Mouse (Mus musculus) left cerebral cortex, adult 2 months (tissue): ENCODE measurements around the gene Cnr2. TPM values are rescaled to one million over a fixed set of nuclear protein-coding genes. Genes with fewer than 3 reads are reported as not detected.

Experiments
- DNase-seq, 2 experiments: peaks; one replicate each; pipeline ENCODE4 v3.0.0; 2021 to 2022; ENCODE audit warnings: low spot score in 2 of 2, mixed read lengths in 1 of 2; ENCODE audit errors: extremely low spot score in 1 of 2
- H3K27ac ChIP-seq: fragments of 200-600 bp; 2 replicates; pipeline ENCODE4 v1.8.1; 2022
- H3K4me3 ChIP-seq: fragments of 200-600 bp; 2 replicates; pipeline ENCODE4 v1.8.1; 2022
- CTCF ChIP-seq: fragments of 200-600 bp; IDR thresholded peaks from 2 replicates; pipeline ENCODE4 v1.8.1; 2022; ENCODE audit warnings: antibody characterized with exemption, mild to moderate bottlenecking, moderate library complexity
- intact Hi-C: fragments of 180-260 bp; cut with DNase I; formaldehyde crosslinking; loops from one replicate; pipeline ENCODE4 v1.15.1; 2025
- total RNA-seq, 2 experiments: library from RNA; stranded (reverse); gene quantifications; 2 replicates each; pipeline ENCODE4 v1.2.3; 2021

Cnr2 gene
- total RNA-seq, 2 experiments from 2014 or later, result 0.11 TPM; not detected in 1

GRCm38 (mm10) chr4:135879021-135879420 lies 16.2 kb upstream of the Cnr2 start:
- no peak for TF ChIP-seq CTCF
- H3K4me3 ChIP-seq, result no peak overlapping the region
- no peak for DNase-seq
- intact Hi-C loops, result no loop called here
- H3K27ac ChIP-seq, result no peak overlapping the region

- intact Hi-C loops, result no loop called here
- H3K27ac ChIP-seq, result no peak overlapping the region
- no peak overlapping the region for H3K4me3 ChIP-seq
- DNase-seq, result no peak
- TF ChIP-seq CTCF, result no peak
These were observed 15.2 kb upstream of the Cnr2 start for GRCm38 (mm10) chr4:135880018-135880417.

- intact Hi-C loops, result no loop called here
- no peak for DNase-seq
- no peak for TF ChIP-seq CTCF
- no peak overlapping the region for H3K27ac ChIP-seq
- no peak overlapping the region for H3K4me3 ChIP-seq
These were observed 14.6 kb upstream of the Cnr2 start for GRCm38 (mm10) chr4:135880576-135880975.

- Histone ChIP-seq H3K4me3 (no peak overlapping the region), H3K27ac (no peak overlapping the region)
- TF ChIP-seq CTCF, result no peak
- DNase-seq, result no peak
- intact Hi-C loops, result no loop called here
These were observed 13.2 kb upstream of the Cnr2 start for GRCm38 (mm10) chr4:135882023-135882422.

- DNase-seq, result no peak
- no peak for TF ChIP-seq CTCF
- no peak overlapping the region; the same call in 1 of the 2 replicates for H3K27ac ChIP-seq
- intact Hi-C loops, result no loop called here
- no peak overlapping the region for H3K4me3 ChIP-seq
These were observed 11.8 kb upstream of the Cnr2 start for GRCm38 (mm10) chr4:135883401-135883851.

- TF ChIP-seq CTCF, result no peak
- no peak overlapping the region for H3K4me3 ChIP-seq
- no peak for DNase-seq
- H3K27ac ChIP-seq, result no peak overlapping the region
- intact Hi-C loops, result no loop called here
These were observed 11.2 kb upstream of the Cnr2 start for GRCm38 (mm10) chr4:135883881-135884516.

GRCm38 (mm10) chr4:135884531-135884930 lies 10.7 kb upstream of the Cnr2 start:
- Histone ChIP-seq H3K4me3 (no peak overlapping the region), H3K27ac (no peak overlapping the region)
- DNase-seq, result no peak
- intact Hi-C loops, result no loop called here
- TF ChIP-seq CTCF, result no peak

GRCm38 (mm10) chr4:135885676-135886075 lies 9.5 kb upstream of the Cnr2 start:
- no peak for TF ChIP-seq CTCF
- intact Hi-C loops, result no loop called here
- DNase-seq, result no peak
- Histone ChIP-seq H3K27ac (no peak overlapping the region), H3K4me3 (no peak overlapping the region)

GRCm38 (mm10) chr4:135886184-135886583 lies 9.0 kb upstream of the Cnr2 start:
- H3K27ac ChIP-seq, result no peak overlapping the region
- no peak overlapping the region for H3K4me3 ChIP-seq
- no peak for TF ChIP-seq CTCF
- no peak for DNase-seq
- intact Hi-C loops, result no loop called here

- intact Hi-C loops, result no loop called here
- H3K27ac ChIP-seq, result no peak overlapping the region
- no peak overlapping the region for H3K4me3 ChIP-seq
- DNase-seq, result no peak
- TF ChIP-seq CTCF, result no peak
These were observed 6.6 kb upstream of the Cnr2 start for GRCm38 (mm10) chr4:135888448-135889057.

- Histone ChIP-seq H3K4me3 (no peak overlapping the region), H3K27ac (no peak overlapping the region)
- intact Hi-C loops, result no loop called here
- DNase-seq, result no peak
- no peak for TF ChIP-seq CTCF
These were observed 5.9 kb upstream of the Cnr2 start for GRCm38 (mm10) chr4:135889146-135889883.

GRCm38 (mm10) chr4:135889884-135890283 lies 5.3 kb upstream of the Cnr2 start:
- DNase-seq, result peak; percentile 55 to 70
- intact Hi-C loops, result loop anchor here (1.0 to 5.0 kb wide), 2 partner anchors 42 to 70 kb away; no protein-coding TSS in a partner anchor
- peak; percentile 84 for TF ChIP-seq CTCF
- Histone ChIP-seq H3K4me3 (no peak overlapping the region), H3K27ac (no peak overlapping the region)
